Mouse (Mus musculus): ENCODE measurements at regions not wholly inside any gene's neighbourhood (a gene's known extent, or its start where the extent isn't known, plus 50 kb on each side); places are given as distances from the start of the nearest gene placed in this dataset.

DNA sequence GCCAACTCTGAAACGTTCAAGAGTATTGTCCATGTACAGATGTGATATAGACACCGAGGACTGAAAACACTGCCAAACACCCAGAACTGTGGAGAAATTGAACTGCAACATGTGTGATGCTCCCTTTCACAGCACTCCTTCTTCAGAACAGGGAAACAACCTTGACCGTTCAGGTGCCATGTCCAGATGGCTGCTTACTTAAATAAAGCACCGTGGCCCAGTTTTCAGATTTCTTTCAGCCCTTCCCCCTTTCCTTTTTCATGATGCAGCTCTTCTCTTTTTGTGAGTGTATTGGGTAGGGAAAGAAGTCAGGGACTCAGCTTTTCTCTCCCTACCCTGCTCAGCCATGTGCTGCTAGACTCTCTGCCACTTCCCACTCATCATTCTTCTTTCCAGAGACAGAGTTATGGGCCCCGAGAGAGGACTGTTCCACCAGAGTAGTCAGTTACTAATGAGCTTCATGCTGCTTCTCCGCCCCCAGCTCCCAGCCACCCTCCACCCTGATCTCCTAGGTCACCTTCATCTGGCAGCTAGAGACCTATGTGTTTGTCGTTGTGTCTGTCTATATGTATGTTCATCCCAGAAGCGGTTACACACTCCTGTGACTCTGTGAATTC is 74.3 kb upstream of the Astn2 start:
- DNase-seq (ENCODE audit: low spot score) = no peak

Data from urinary bladder, postnatal 14 days (tissue).